Mouse (Mus musculus): Measurements from ENCODE around the gene Npr2.
"Not testable (repeated sequence)": the region's sequence is repeated elsewhere in the genome, so short reads cannot be mapped to it uniquely, and the experiment has no call there.

Gene Npr2

GRCm38 (mm10) chr4:43591961-43592360, 39.8 kb upstream of the Npr2 start:
- Histone ChIP-seq H3K9me3 (ENCODE audit: low read length) (no peaks in the 10 kb centered on the region), H3K4me1 (replicated peaks; ENCODE audit: low read depth, low read length) (peaks cover 2% of the 10 kb centered on the region; the same call in 1 of the 2 replicates), H3K27me3 (ENCODE audit: insufficient read depth, low read length) (peaks cover 2% of the 10 kb centered on the region; the same call in 1 of the 2 replicates), H3K36me3 (ENCODE audit: insufficient read depth, low read length) (no peaks in the 10 kb centered on the region), H3K4me3 (replicated peaks; ENCODE audit: low read length) (no peak overlapping the region)
- TF ChIP-seq POU5F1 (IDR thresholded peaks at IDR 0.05; ENCODE audit: borderline replicate concordance, low read length): no peak
- TF ChIP-seq NANOG (IDR thresholded peaks at IDR 0.05; ENCODE audit: borderline replicate concordance, low read length): no peak
- TF ChIP-seq CTCF (conservative IDR thresholded peaks at IDR 0.05; ENCODE audit: low read length): no peak

- TF ChIP-seq NANOG (IDR thresholded peaks at IDR 0.05; ENCODE audit: borderline replicate concordance, low read length) (no peak), POU5F1 (IDR thresholded peaks at IDR 0.05; ENCODE audit: borderline replicate concordance, low read length) (no peak), CTCF (conservative IDR thresholded peaks at IDR 0.05; ENCODE audit: low read length) (no peak)
- Histone ChIP-seq H3K4me3 (replicated peaks; ENCODE audit: low read length) (no peak overlapping the region), H3K27me3 (ENCODE audit: insufficient read depth, low read length) (peaks cover 2% of the 10 kb centered on the region; the same call in 1 of the 2 replicates), H3K4me1 (replicated peaks; ENCODE audit: low read depth, low read length) (no peaks in the 10 kb centered on the region), H3K36me3 (ENCODE audit: insufficient read depth, low read length) (no peaks in the 10 kb centered on the region), H3K9me3 (ENCODE audit: low read length) (no peaks in the 10 kb centered on the region)
Measured at GRCm38 (mm10) chr4:43593453-43593852, 38.3 kb upstream of the Npr2 start.

GRCm38 (mm10) chr4:43596597-43596996, 35.1 kb upstream of the Npr2 start:
- H3K9me3 ChIP-seq (ENCODE audit: low read length); H3K4me3 ChIP-seq (replicated peaks; ENCODE audit: low read length); H3K36me3 ChIP-seq (ENCODE audit: insufficient read depth, low read length); H3K4me1 ChIP-seq (replicated peaks; ENCODE audit: low read depth, low read length); H3K27me3 ChIP-seq (ENCODE audit: insufficient read depth, low read length): not testable (repeated sequence)

- TF ChIP-seq NANOG (IDR thresholded peaks at IDR 0.05; ENCODE audit: borderline replicate concordance, low read length) (no peak), CTCF (conservative IDR thresholded peaks at IDR 0.05; ENCODE audit: low read length) (no peak), POU5F1 (IDR thresholded peaks at IDR 0.05; ENCODE audit: borderline replicate concordance, low read length) (no peak)
Measured at GRCm38 (mm10) chr4:43598200-43598599, 33.5 kb upstream of the Npr2 start.

GRCm38 (mm10) chr4:43598650-43599380, 32.9 kb upstream of the Npr2 start:
- peaks cover 4% of the 10 kb centered on the region; the same call in 1 of the 2 replicates for H3K9me3 ChIP-seq (ENCODE audit: low read length)
- TF ChIP-seq CTCF (conservative IDR thresholded peaks at IDR 0.05; ENCODE audit: low read length) (no peak), POU5F1 (IDR thresholded peaks at IDR 0.05; ENCODE audit: borderline replicate concordance, low read length) (no peak), NANOG (IDR thresholded peaks at IDR 0.05; ENCODE audit: borderline replicate concordance, low read length) (no peak)
- no peaks in the 10 kb centered on the region for H3K36me3 ChIP-seq (ENCODE audit: insufficient read depth, low read length)
- no peak overlapping the region for H3K4me3 ChIP-seq (replicated peaks; ENCODE audit: low read length)
- no peaks in the 10 kb centered on the region for H3K27me3 ChIP-seq (ENCODE audit: insufficient read depth, low read length)
- H3K4me1 ChIP-seq (replicated peaks; ENCODE audit: low read depth, low read length): no peaks in the 10 kb centered on the region

More at GRCm38 (mm10) chr4:43598200-43598599, 33.5 kb upstream of the Npr2 start:
- Histone ChIP-seq H3K9me3 (ENCODE audit: low read length) (peaks cover 4% of the 10 kb centered on the region; the same call in 1 of the 2 replicates), H3K4me3 (replicated peaks; ENCODE audit: low read length) (no peak overlapping the region), H3K4me1 (replicated peaks; ENCODE audit: low read depth, low read length) (no peaks in the 10 kb centered on the region), H3K36me3 (ENCODE audit: insufficient read depth, low read length) (no peaks in the 10 kb centered on the region), H3K27me3 (ENCODE audit: insufficient read depth, low read length) (no peaks in the 10 kb centered on the region)

- Histone ChIP-seq H3K36me3 (ENCODE audit: insufficient read depth, low read length) (no peaks in the 10 kb centered on the region), H3K9me3 (ENCODE audit: low read length) (peaks cover 4% of the 10 kb centered on the region; the same call in 1 of the 2 replicates), H3K4me3 (replicated peaks; ENCODE audit: low read length) (no peak overlapping the region), H3K27me3 (ENCODE audit: insufficient read depth, low read length) (no peaks in the 10 kb centered on the region), H3K4me1 (replicated peaks; ENCODE audit: low read depth, low read length) (no peaks in the 10 kb centered on the region)
- TF ChIP-seq CTCF (conservative IDR thresholded peaks at IDR 0.05; ENCODE audit: low read length) (no peak), POU5F1 (IDR thresholded peaks at IDR 0.05; ENCODE audit: borderline replicate concordance, low read length) (no peak), NANOG (IDR thresholded peaks at IDR 0.05; ENCODE audit: borderline replicate concordance, low read length) (no peak)
Measured at GRCm38 (mm10) chr4:43600195-43600934, 31.4 kb upstream of the Npr2 start.

- no peaks in the 10 kb centered on the region for H3K36me3 ChIP-seq (ENCODE audit: insufficient read depth, low read length)
- no peaks in the 10 kb centered on the region for H3K4me1 ChIP-seq (replicated peaks; ENCODE audit: low read depth, low read length)
- H3K9me3 ChIP-seq (ENCODE audit: low read length): peaks cover under 1% of the 10 kb centered on the region; the same call in 1 of the 2 replicates
- TF ChIP-seq CTCF (conservative IDR thresholded peaks at IDR 0.05; ENCODE audit: low read length) (no peak), NANOG (IDR thresholded peaks at IDR 0.05; ENCODE audit: borderline replicate concordance, low read length) (no peak), POU5F1 (IDR thresholded peaks at IDR 0.05; ENCODE audit: borderline replicate concordance, low read length) (no peak)
- H3K4me3 ChIP-seq (replicated peaks; ENCODE audit: low read length): no peak overlapping the region
- no peaks in the 10 kb centered on the region for H3K27me3 ChIP-seq (ENCODE audit: insufficient read depth, low read length)
Measured at GRCm38 (mm10) chr4:43604099-43604498, 27.6 kb upstream of the Npr2 start.

- TF ChIP-seq POU5F1 (IDR thresholded peaks at IDR 0.05; ENCODE audit: borderline replicate concordance, low read length) (no peak), NANOG (IDR thresholded peaks at IDR 0.05; ENCODE audit: borderline replicate concordance, low read length) (no peak), CTCF (conservative IDR thresholded peaks at IDR 0.05; ENCODE audit: low read length) (no peak)
- no peaks in the 10 kb centered on the region for H3K9me3 ChIP-seq (ENCODE audit: low read length)
Measured at GRCm38 (mm10) chr4:43604751-43605685, 26.7 kb upstream of the Npr2 start.

More at GRCm38 (mm10) chr4:43604751-43605685, 26.7 kb upstream of the Npr2 start:
- no peaks in the 10 kb centered on the region for H3K4me1 ChIP-seq (replicated peaks; ENCODE audit: low read depth, low read length)
- H3K27me3 ChIP-seq (ENCODE audit: insufficient read depth, low read length): no peaks in the 10 kb centered on the region
- H3K4me3 ChIP-seq (replicated peaks; ENCODE audit: low read length): no peak overlapping the region
- no peaks in the 10 kb centered on the region for H3K36me3 ChIP-seq (ENCODE audit: insufficient read depth, low read length)

Data from E14TG2a.4 (cell line).